Mouse (Mus musculus): ENCODE data around the gene Olfr764-ps1. TPM values are rescaled to one million over a fixed set of nuclear protein-coding genes. Genes with fewer than 3 reads are reported as not detected.
"Not testable (repeated sequence)": the region's sequence is repeated elsewhere in the genome, so short reads cannot be mapped to it uniquely, and the experiment has no call there.

Olfr764-ps1 gene
- not detected in 2 replicates for polyA plus RNA-seq (2015; fragmentation: Nextera tagmentation; extraction: Ambion mirVana)

- no peaks in the 10 kb centered on the region for H3K36me3 ChIP-seq
- H3K9ac ChIP-seq: no peak within 1 kb of the TSS
- no peaks in the 10 kb centered on the region for H3K9me3 ChIP-seq
- WGBS: 72% methylated on average over 3 of the region's 3 CpGs
- no peak within 1 kb of the TSS for H3K4me3 ChIP-seq
- no peak within 1 kb of the TSS for H3K27ac ChIP-seq
- no peak for ATAC-seq (ENCODE audit: borderline replicate concordance, extremely low read depth, low FRiP score, low TSS enrichment)
- no peaks in the 10 kb centered on the region for H3K27me3 ChIP-seq
- H3K4me1 ChIP-seq: no peaks in the 10 kb centered on the region
- no peak within 1 kb of the TSS for H3K4me2 ChIP-seq
Observed at GRCm38 (mm10) chr10:129039796-129040195, at the start of gene Olfr764-ps1. Olfr764-ps1 (minus strand) TSS chr10:129039896.

- not testable (repeated sequence) for H3K27me3 ChIP-seq; ATAC-seq (ENCODE audit: borderline replicate concordance, extremely low read depth, low FRiP score, low TSS enrichment); H3K36me3 ChIP-seq; H3K4me3 ChIP-seq; H3K9me3 ChIP-seq; H3K4me1 ChIP-seq; H3K27ac ChIP-seq; H3K9ac ChIP-seq; H3K4me2 ChIP-seq
Observed at GRCm38 (mm10) chr10:129082810-129083209, 43.1 kb upstream of the Olfr764-ps1 start, which contains the start of gene Olfr767. Olfr767 (minus strand) TSS chr10:129082910.

- ATAC-seq (ENCODE audit: borderline replicate concordance, extremely low read depth, low FRiP score, low TSS enrichment): no peak
- no peak within 1 kb of the TSS for H3K27ac ChIP-seq
- no peak within 1 kb of the TSS for H3K4me3 ChIP-seq
- no peaks in the 10 kb centered on the region for H3K27me3 ChIP-seq
- H3K4me2 ChIP-seq: no peak within 1 kb of the TSS
- H3K9ac ChIP-seq: no peak within 1 kb of the TSS
- no peaks in the 10 kb centered on the region for H3K9me3 ChIP-seq
- 75% methylated on average over 2 of the region's 2 CpGs for WGBS
- H3K36me3 ChIP-seq: no peaks in the 10 kb centered on the region
- no peaks in the 10 kb centered on the region for H3K4me1 ChIP-seq
Observed at GRCm38 (mm10) chr10:129068877-129069276, 29.2 kb upstream of the Olfr764-ps1 start, which contains the start of gene Olfr766-ps1. Olfr766-ps1 (minus strand) TSS chr10:129068977.

GRCm38 (mm10) chr10:129049898-129050297 lies 10.2 kb upstream of the Olfr764-ps1 start, which contains the start of gene Olfr765:
Olfr765 (minus strand) TSS chr10:129049998.
- H3K4me2 ChIP-seq; H3K9ac ChIP-seq; ATAC-seq (ENCODE audit: borderline replicate concordance, extremely low read depth, low FRiP score, low TSS enrichment); H3K27ac ChIP-seq; H3K4me3 ChIP-seq; H3K9me3 ChIP-seq; H3K36me3 ChIP-seq; H3K27me3 ChIP-seq; H3K4me1 ChIP-seq: not testable (repeated sequence)

GRCm38 (mm10) chr10:129028343-129028742 lies 11.4 kb downstream of the Olfr764-ps1 start:
- Histone ChIP-seq H3K27ac (no peak overlapping the region), H3K9me3 (no peaks in the 10 kb centered on the region), H3K27me3 (no peaks in the 10 kb centered on the region), H3K4me3 (no peak overlapping the region), H3K36me3 (no peaks in the 10 kb centered on the region), H3K9ac (no peak overlapping the region), H3K4me1 (no peaks in the 10 kb centered on the region), H3K4me2 (no peak overlapping the region)
- WGBS: 76% methylated on average over 2 of the region's 2 CpGs
- no peak for ATAC-seq (ENCODE audit: borderline replicate concordance, extremely low read depth, low FRiP score, low TSS enrichment)

- ATAC-seq (ENCODE audit: borderline replicate concordance, extremely low read depth, low FRiP score, low TSS enrichment): no peak
- Histone ChIP-seq H3K27ac (no peak overlapping the region), H3K36me3 (no peaks in the 10 kb centered on the region), H3K9me3 (no peaks in the 10 kb centered on the region), H3K4me3 (no peak overlapping the region), H3K27me3 (no peaks in the 10 kb centered on the region), H3K9ac (no peak overlapping the region), H3K4me2 (no peak overlapping the region), H3K4me1 (no peaks in the 10 kb centered on the region)
- WGBS: 49% methylated on average over 3 of the region's 3 CpGs
Observed at GRCm38 (mm10) chr10:129026018-129026662, 13.6 kb downstream of the Olfr764-ps1 start.

GRCm38 (mm10) chr10:129023319-129023718 lies 16.4 kb downstream of the Olfr764-ps1 start:
- no peak overlapping the region for H3K27ac ChIP-seq
- ATAC-seq (ENCODE audit: borderline replicate concordance, extremely low read depth, low FRiP score, low TSS enrichment): no peak

GRCm38 (mm10) chr10:129014477-129014876 lies 25.2 kb downstream of the Olfr764-ps1 start:
- no peak overlapping the region for H3K4me2 ChIP-seq
- no peak for ATAC-seq (ENCODE audit: borderline replicate concordance, extremely low read depth, low FRiP score, low TSS enrichment)
- H3K9me3 ChIP-seq: no peaks in the 10 kb centered on the region

More at GRCm38 (mm10) chr10:129023319-129023718, 16.4 kb downstream of the Olfr764-ps1 start:
- Histone ChIP-seq H3K36me3 (no peaks in the 10 kb centered on the region), H3K4me1 (no peaks in the 10 kb centered on the region), H3K9ac (no peak overlapping the region), H3K9me3 (no peaks in the 10 kb centered on the region), H3K27me3 (no peaks in the 10 kb centered on the region), H3K4me3 (no peak overlapping the region), H3K4me2 (no peak overlapping the region)

GRCm38 (mm10) chr10:129011511-129011910 lies 28.2 kb downstream of the Olfr764-ps1 start:
- not testable (repeated sequence) for H3K4me1 ChIP-seq, H3K9ac ChIP-seq, H3K4me3 ChIP-seq, H3K27ac ChIP-seq, H3K4me2 ChIP-seq, H3K9me3 ChIP-seq, H3K27me3 ChIP-seq, H3K36me3 ChIP-seq
- peak; percentile 53 for ATAC-seq (ENCODE audit: borderline replicate concordance, extremely low read depth, low FRiP score, low TSS enrichment)
- 53% methylated on average over 2 of the region's 5 CpGs for WGBS

More at GRCm38 (mm10) chr10:129014477-129014876, 25.2 kb downstream of the Olfr764-ps1 start:
- Histone ChIP-seq H3K27me3 (no peaks in the 10 kb centered on the region), H3K4me1 (no peaks in the 10 kb centered on the region), H3K36me3 (no peaks in the 10 kb centered on the region), H3K4me3 (no peak overlapping the region), H3K27ac (no peak overlapping the region), H3K9ac (no peak overlapping the region)

GRCm38 (mm10) chr10:129010288-129010841 lies 29.3 kb downstream of the Olfr764-ps1 start, which contains the start of gene Olfr763:
Olfr763 (plus strand) TSS chr10:129010791.
- Histone ChIP-seq H3K4me1 (no peaks in the 10 kb centered on the region), H3K9me3 (no peaks in the 10 kb centered on the region), H3K27me3 (no peaks in the 10 kb centered on the region), H3K4me2 (no peak within 1 kb of the TSS), H3K36me3 (no peaks in the 10 kb centered on the region), H3K27ac (no peak within 1 kb of the TSS), H3K9ac (no peak within 1 kb of the TSS), H3K4me3 (no peak within 1 kb of the TSS)
- WGBS: 65% methylated on average over 2 of the region's 2 CpGs
- ATAC-seq (ENCODE audit: borderline replicate concordance, extremely low read depth, low FRiP score, low TSS enrichment): no peak

GRCm38 (mm10) chr10:129004032-129004920 lies 35.4 kb downstream of the Olfr764-ps1 start:
- WGBS: 69% methylated on average over 14 of the region's 14 CpGs
- ATAC-seq (ENCODE audit: borderline replicate concordance, extremely low read depth, low FRiP score, low TSS enrichment): no peak
- no peaks in the 10 kb centered on the region for H3K4me1 ChIP-seq

More at GRCm38 (mm10) chr10:129004032-129004920, 35.4 kb downstream of the Olfr764-ps1 start:
- no peak overlapping the region for H3K27ac ChIP-seq
- no peaks in the 10 kb centered on the region for H3K9me3 ChIP-seq
- no peak overlapping the region for H3K9ac ChIP-seq
- H3K27me3 ChIP-seq: no peaks in the 10 kb centered on the region
- no peaks in the 10 kb centered on the region for H3K36me3 ChIP-seq
- H3K4me3 ChIP-seq: no peak overlapping the region
- H3K4me2 ChIP-seq: no peak overlapping the region

All from lung, embryonic 15.5 days (tissue).